Mouse (Mus musculus): ENCODE data around the gene Sema7a. TPM values are rescaled to one million over a fixed set of nuclear protein-coding genes. Genes with fewer than 3 reads are reported as not detected.

The Sema7a gene
- polyA plus RNA-seq, 1 experiment from 2014 or later, result 2.1 TPM

DNA sequence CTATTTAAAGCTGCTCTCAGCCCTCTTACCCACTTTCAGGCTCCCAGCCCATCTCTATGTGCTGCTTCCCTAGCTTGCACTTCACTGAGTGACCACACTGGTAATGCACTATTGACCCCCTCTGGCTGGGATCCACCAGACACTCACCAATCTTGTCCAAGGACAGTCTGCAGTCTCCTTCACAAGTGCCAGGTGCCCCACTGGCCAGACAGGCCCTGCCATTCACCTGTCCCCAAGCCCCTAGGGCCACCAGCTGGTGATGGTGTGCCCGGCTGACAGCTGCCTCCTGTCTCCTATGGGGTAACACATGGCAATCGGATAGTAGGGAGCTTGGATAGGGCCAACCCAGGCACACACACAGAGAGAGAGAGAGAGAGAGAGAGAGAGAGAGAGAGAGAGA, 2.1 kb downstream of the Sema7a start:
- Histone ChIP-seq H3K9me3 (no peaks in the 10 kb centered on the region), H3K4me3 (peak overlapping the region; percentile 95), H3K27me3 (replicated peaks) (peaks cover 13% of the 10 kb centered on the region; the same call in 1 of the 2 replicates), H3K4me2 (peak overlapping the region; percentile 89), H3K4me1 (peaks cover 50% of the 10 kb centered on the region), H3K27ac (no peak overlapping the region), H3K9ac (no peak overlapping the region; the same call in 1 of the 2 replicates), H3K36me3 (replicated peaks) (no peaks in the 10 kb centered on the region)
- no peak for ATAC-seq (replicated peaks)
- WGBS, result 66% methylated on average over 2 of the region's 2 CpGs

DNA sequence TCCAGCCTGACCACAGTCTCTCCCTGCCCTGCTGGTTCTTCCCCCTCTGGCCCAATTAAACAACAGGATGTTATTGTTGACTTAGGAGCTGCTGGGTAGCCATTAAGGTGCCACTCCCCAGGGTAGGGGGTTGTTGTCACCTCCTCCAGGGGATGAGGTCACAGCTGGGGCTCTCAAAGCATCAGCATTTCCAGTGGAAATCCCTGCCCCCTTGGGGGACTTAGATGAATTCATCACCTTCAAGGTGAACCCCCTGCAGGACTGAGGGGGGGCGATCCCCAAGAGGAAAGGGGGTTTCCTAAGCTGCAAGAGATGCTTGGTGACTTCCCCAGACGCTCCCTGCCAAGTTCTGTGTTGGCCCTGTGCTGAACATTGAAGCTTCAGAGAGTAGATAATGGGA, 3.2 kb downstream of the Sema7a start:
- no peaks in the 10 kb centered on the region for H3K9me3 ChIP-seq
- whole genome bisulfite sequencing, result 37% methylated on average over 2 of the region's 2 CpGs
- H3K36me3 ChIP-seq (replicated peaks), result no peaks in the 10 kb centered on the region
- H3K27me3 ChIP-seq (replicated peaks), result peaks cover 11% of the 10 kb centered on the region; the same call in 1 of the 2 replicates
- H3K4me2 ChIP-seq, result no peak overlapping the region
- no peak overlapping the region for H3K9ac ChIP-seq
- H3K4me1 ChIP-seq, result peaks cover 50% of the 10 kb centered on the region
- H3K4me3 ChIP-seq, result no peak overlapping the region
- ATAC-seq (replicated peaks), result no peak
- H3K27ac ChIP-seq, result no peak overlapping the region

DNA sequence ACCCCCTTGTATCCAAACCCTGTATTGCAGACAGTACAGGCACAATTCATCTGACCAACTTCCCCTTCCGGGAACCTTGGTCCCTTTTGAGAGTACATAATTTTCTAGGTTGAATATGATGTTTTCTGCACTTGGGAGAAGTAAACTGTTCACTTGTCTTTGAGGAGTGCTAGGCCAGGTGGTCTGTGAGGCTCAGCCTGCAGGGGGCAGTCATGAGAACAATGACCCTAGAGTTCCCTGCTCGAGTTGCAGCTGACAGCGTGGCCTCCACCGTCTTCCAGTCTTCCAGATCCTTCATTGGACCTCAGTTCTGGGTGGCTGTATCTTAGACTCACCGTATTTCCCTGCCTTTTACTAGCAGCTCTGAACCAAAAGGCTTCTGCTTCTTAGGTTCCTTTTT, 4.7 kb downstream of the Sema7a start:
- H3K9me3 ChIP-seq, result no peaks in the 10 kb centered on the region
- ATAC-seq (replicated peaks), result no peak
- H3K36me3 ChIP-seq (replicated peaks), result no peaks in the 10 kb centered on the region
- H3K9ac ChIP-seq, result no peak overlapping the region
- H3K4me3 ChIP-seq, result no peak overlapping the region
- WGBS, result 27% methylated on average over 5 of the region's 5 CpGs
- no peak overlapping the region for H3K27ac ChIP-seq
- H3K27me3 ChIP-seq (replicated peaks), result peaks cover 5% of the 10 kb centered on the region; the same call in 1 of the 2 replicates
- no peak overlapping the region for H3K4me2 ChIP-seq
- peaks cover 48% of the 10 kb centered on the region for H3K4me1 ChIP-seq

DNA sequence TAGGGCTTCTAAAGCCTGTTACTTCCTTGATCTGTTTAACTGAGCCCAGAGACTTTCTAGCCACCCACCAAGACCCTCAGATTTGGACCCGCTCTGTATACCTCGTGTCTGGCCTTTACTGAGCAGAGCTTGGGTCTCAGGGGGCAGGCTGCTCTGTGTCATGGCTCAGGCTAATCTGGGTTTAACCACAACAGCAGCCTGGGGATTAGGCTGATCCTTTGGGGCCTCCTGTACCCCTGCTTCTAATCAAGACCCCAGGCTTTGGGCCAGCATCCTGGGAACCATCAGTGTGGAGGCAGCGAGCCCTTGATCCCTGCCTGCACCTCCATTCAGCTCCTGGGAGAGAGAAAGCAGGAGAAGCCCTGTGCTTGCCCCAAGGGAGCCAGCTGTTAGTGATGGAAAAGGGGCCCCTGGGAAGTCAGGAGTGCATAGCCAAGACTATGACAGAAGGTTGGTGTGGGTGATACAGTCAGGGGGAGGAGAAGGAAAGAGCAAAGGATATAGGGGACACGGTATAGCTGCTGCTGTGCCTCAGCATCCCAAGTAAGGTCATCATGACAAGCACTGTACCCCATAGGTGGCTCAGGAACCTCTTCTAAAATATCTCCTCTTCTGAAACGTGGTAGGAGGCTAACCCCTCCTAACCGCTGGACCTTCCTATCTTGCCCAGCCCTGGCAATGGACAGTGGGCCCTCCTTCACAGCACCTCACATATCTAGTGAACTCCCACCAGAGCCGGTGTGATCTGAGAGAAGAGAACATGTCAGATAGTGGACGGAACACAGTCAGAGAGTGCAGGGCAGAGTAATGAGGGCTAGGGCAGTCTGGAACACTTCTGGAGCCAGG, 6.1 kb downstream of the Sema7a start:
- H3K4me1 ChIP-seq, result peaks cover 56% of the 10 kb centered on the region
- no peaks in the 10 kb centered on the region for H3K36me3 ChIP-seq (replicated peaks)
- H3K4me3 ChIP-seq, result no peak overlapping the region
- no peaks in the 10 kb centered on the region for H3K9me3 ChIP-seq
- no peak overlapping the region for H3K4me2 ChIP-seq
- no peak overlapping the region for H3K27ac ChIP-seq
- no peak for ATAC-seq (replicated peaks)
- 61% methylated on average over 8 of the region's 8 CpGs for WGBS
- no peak overlapping the region for H3K9ac ChIP-seq
- H3K27me3 ChIP-seq (replicated peaks), result peaks cover 5% of the 10 kb centered on the region; the same call in 1 of the 2 replicates

DNA sequence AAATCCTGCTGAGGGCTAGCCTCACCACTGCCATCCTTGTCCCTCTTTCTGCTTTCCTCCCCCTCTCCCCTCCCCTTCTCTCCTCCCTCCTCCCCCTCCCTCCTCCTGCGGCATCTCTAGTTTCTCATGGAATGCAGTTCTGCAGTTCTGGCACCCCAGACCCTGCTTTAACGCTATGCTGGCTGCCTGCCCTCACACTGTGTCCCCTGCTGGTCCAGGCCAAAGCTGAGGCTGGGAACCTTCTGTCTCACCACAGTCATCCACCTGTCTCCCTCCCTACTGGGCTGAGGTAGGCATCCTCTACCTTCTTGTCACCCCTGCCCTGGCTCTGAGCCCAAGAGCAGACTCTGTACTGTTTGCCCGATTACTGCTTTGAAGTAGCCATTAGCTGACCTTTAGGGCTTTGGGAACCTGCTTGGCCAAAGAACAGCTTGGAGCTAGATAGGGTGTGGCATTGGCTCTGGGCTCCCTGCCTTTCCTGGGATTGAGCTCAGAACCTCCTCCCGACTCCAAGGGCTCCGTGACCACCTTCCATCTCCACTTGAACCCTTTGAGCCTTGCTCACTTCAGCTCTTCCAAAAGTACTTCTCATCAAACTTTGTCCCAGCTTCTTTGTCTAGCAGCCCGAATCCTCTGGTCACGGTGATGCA, 7.6 kb downstream of the Sema7a start:
- 65% methylated on average over 7 of the region's 7 CpGs for WGBS
- peaks cover 49% of the 10 kb centered on the region for H3K4me1 ChIP-seq
- no peak overlapping the region for H3K9ac ChIP-seq
- H3K9me3 ChIP-seq, result no peaks in the 10 kb centered on the region
- no peak overlapping the region for H3K4me3 ChIP-seq
- no peak overlapping the region for H3K4me2 ChIP-seq
- no peaks in the 10 kb centered on the region for H3K36me3 ChIP-seq (replicated peaks)
- no peak overlapping the region for H3K27ac ChIP-seq
- ATAC-seq (replicated peaks), result no peak
- no peaks in the 10 kb centered on the region for H3K27me3 ChIP-seq (replicated peaks)

DNA sequence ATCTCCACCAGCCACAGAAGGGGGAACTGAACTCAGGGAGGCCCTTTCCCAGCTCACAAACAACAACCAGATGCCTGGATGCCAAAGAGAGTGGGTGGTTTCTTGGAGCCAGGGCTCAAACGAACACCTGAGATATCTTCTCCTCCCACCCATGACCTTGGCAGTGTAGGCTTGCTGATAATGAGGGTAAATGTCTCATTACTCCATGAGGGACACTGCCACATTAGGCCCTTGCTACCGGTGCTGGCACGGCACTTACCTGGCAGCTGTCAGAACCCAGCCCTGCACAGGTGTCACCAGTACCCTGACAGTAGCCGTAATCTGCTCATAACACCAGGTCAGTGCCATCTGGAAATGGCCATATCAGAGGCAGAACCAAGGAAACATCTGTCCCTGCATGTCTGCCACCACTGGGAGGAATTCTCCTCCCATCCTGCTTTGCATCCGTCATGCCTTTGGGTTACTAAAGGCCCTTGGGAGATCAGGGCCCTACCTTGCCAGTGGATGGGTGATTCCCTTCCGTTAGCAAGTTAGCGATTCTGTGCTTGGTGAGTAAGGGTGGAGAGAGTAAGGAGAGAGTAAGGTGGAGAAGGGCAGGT, 8.5 kb downstream of the Sema7a start:
- Histone ChIP-seq H3K27me3 (replicated peaks) (no peaks in the 10 kb centered on the region), H3K27ac (no peak overlapping the region), H3K9ac (no peak overlapping the region), H3K36me3 (replicated peaks) (no peaks in the 10 kb centered on the region), H3K9me3 (no peaks in the 10 kb centered on the region), H3K4me2 (no peak overlapping the region), H3K4me1 (peaks cover 41% of the 10 kb centered on the region), H3K4me3 (no peak overlapping the region)
- no peak for ATAC-seq (replicated peaks)
- 91% methylated on average over 7 of the region's 7 CpGs for WGBS

DNA sequence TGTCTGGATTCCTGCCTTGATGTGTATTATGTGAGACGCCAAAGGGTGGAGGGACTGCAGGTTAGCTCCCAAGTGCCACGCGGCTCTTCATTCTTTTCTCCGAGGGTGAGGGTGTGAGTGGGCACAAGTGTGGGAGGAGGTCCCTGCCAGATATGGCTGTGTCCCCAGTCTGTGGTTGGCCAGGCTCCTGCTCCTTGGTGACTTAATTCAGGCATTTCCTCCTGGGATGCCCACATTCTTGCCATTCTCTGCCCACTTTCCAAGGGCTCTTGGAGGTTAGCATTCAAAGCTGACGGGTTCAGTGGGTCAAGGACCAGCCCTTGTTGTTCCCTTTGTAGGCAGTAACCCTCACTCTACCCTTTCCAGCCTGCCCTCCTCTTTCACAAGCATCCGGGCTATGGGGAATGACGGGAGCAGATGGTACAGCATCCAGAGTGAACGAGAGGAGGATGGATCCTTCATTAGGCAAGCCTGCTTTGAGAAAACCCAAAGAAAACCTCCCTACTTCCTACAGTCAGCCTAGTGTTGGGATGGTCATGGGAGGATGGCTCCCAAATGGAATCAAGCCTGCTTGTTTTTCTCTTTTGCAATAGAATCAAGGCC, 9.3 kb downstream of the Sema7a start:
- Histone ChIP-seq H3K4me1 (peaks cover 41% of the 10 kb centered on the region), H3K27me3 (replicated peaks) (no peaks in the 10 kb centered on the region), H3K4me3 (no peak overlapping the region), H3K27ac (no peak overlapping the region), H3K4me2 (no peak overlapping the region), H3K9ac (no peak overlapping the region), H3K36me3 (replicated peaks) (no peaks in the 10 kb centered on the region), H3K9me3 (no peaks in the 10 kb centered on the region)
- WGBS, result 77% methylated on average over 8 of the region's 8 CpGs
- no peak for ATAC-seq (replicated peaks)

DNA sequence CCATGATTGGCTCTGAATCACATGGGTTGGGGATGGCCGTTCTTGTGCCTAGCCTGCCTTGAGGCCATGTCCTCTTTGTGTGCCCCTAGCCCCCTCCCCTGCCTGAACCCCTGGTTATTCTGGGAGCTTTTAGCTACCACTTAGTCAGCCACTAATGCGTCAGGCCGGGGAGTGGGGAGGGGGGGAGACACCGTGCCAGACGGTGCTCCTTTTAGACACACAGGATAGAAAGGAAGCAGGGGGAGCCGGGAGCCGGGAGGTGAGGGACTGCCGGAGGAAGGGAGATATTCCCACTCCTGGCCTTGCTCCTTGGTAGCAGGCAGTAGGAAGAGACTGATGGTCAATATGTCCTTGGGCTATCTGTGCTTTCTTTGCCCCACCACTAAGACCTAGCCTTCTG, 10.0 kb downstream of the Sema7a start:
- Histone ChIP-seq H3K4me3 (no peak overlapping the region), H3K4me2 (no peak overlapping the region), H3K27ac (no peak overlapping the region), H3K9me3 (no peaks in the 10 kb centered on the region), H3K9ac (no peak overlapping the region), H3K36me3 (replicated peaks) (peaks cover 1% of the 10 kb centered on the region; the same call in 1 of the 2 replicates), H3K27me3 (replicated peaks) (no peaks in the 10 kb centered on the region), H3K4me1 (peaks cover 41% of the 10 kb centered on the region)
- 50% methylated on average over 8 of the region's 8 CpGs for WGBS
- no peak for ATAC-seq (replicated peaks)

DNA sequence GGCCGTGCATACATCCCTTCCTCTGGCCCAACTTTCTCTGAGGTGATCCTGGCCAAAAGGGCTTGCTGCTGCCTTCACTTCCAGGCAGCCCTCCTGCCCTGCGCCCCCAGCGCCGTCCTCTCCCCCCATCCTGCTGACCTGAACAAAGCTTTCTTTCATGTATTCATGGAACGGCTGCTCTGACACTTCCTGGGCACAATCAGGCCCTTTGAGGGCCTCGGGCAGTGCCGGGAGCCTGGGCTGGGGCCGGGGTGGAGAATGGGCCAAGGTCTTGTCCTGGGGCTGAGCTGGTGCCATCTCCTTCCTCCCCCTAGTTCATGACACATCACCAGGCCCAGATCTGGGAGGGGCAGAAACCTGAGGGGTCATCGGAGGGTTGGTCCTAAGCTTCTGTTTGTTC, 10.6 kb downstream of the Sema7a start:
- no peaks in the 10 kb centered on the region for H3K27me3 ChIP-seq (replicated peaks)
- H3K4me2 ChIP-seq, result no peak overlapping the region
- no peak overlapping the region for H3K9ac ChIP-seq
- 37% methylated on average over 9 of the region's 9 CpGs for WGBS
- H3K4me3 ChIP-seq, result no peak overlapping the region
- peaks cover 38% of the 10 kb centered on the region for H3K4me1 ChIP-seq
- H3K9me3 ChIP-seq, result no peaks in the 10 kb centered on the region
- H3K36me3 ChIP-seq (replicated peaks), result peaks cover 4% of the 10 kb centered on the region; the same call in 1 of the 2 replicates
- no peak overlapping the region for H3K27ac ChIP-seq
- no peak for ATAC-seq (replicated peaks)

DNA sequence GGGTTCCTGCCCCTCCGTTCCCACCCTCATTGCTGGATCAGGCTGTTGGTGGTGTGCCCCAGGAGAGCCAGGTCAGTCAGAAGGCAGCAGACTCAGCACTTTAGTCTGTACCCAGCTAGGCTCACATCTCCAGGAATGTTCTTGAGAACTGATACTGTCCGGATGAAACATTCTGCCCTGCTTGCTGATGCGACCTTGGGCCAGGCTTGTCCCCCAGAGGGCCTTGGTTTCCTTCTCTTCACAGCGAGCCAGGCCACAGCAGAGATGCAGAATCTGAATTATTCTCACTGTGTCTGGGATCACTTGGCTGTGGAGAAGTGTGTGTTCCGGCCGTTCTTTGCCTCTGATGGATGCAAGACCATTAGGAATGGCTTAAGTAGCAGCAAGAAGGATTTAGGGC, 12.1 kb downstream of the Sema7a start:
- no peak overlapping the region for H3K4me3 ChIP-seq
- H3K4me2 ChIP-seq, result no peak overlapping the region
- H3K36me3 ChIP-seq (replicated peaks), result peaks cover 13% of the 10 kb centered on the region; the same call in 1 of the 2 replicates
- H3K27me3 ChIP-seq (replicated peaks), result no peaks in the 10 kb centered on the region
- 58% methylated on average over 6 of the region's 6 CpGs for WGBS
- peaks cover 27% of the 10 kb centered on the region for H3K4me1 ChIP-seq
- no peak overlapping the region for H3K9ac ChIP-seq
- ATAC-seq (replicated peaks), result no peak
- H3K27ac ChIP-seq, result no peak overlapping the region
- H3K9me3 ChIP-seq, result no peaks in the 10 kb centered on the region

DNA sequence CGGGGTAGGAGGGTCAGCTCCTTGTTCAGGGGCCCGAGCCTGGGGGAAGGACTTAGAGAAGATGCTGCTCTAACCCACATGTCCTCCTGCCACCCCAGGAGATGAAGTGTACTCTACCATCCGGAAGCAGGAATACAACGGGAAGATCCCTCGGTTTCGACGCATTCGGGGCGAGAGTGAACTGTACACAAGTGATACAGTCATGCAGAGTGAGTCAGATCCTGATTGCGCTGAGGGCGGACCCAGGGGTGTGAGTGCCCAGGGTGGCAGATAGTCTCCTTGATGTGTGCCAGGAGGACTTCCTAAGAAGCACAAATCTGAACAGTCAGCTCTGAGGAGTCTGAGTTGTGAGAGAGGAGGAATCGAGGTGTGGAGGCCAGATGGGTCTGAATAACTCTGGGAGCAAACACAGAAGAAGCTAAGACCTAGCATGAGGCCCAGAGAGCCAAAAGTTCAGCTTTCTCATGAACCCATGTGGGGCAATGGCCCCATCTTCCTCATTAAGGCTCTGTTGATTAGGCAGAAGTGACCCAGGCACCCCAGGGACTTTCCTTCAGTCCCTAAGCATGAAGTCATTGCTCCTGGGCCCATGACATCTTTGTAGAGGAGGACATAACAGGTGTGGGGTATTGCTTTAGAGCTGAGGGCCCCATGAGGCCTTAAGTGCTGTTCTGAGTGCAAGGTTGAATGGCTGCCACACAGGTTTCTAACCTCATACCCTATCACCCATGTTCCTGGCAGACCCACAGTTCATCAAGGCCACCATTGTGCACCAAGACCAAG, 15.2 kb downstream of the Sema7a start:
- Histone ChIP-seq H3K4me3 (no peak overlapping the region), H3K4me2 (no peak overlapping the region), H3K27me3 (replicated peaks) (no peaks in the 10 kb centered on the region), H3K9ac (no peak overlapping the region), H3K27ac (no peak overlapping the region), H3K4me1 (peaks cover 17% of the 10 kb centered on the region), H3K36me3 (replicated peaks) (peaks cover 13% of the 10 kb centered on the region; the same call in 1 of the 2 replicates), H3K9me3 (no peaks in the 10 kb centered on the region)
- ATAC-seq (replicated peaks), result no peak
- 89% methylated on average over 12 of the region's 12 CpGs for WGBS

All from midbrain, embryonic 15.5 days (tissue).